Mouse (Mus musculus): ENCODE measurements at regions not wholly inside any gene's neighbourhood (a gene's known extent, or its start where the extent isn't known, plus 50 kb on each side); places are given as distances from the start of the nearest gene placed in this dataset.

- no peak overlapping the region for H3K4me3 ChIP-seq (ENCODE audit: insufficient read depth, low read depth, low read length)
- H3K4me1 ChIP-seq (ENCODE audit: control insufficient read depth, insufficient read depth, low read length), result no peaks in the 10 kb centered on the region
- H3K27me3 ChIP-seq (replicated peaks; ENCODE audit: control insufficient read depth, insufficient read depth, low read length), result no peaks in the 10 kb centered on the region
- no peak for DNase-seq
- H3K36me3 ChIP-seq (ENCODE audit: control insufficient read depth, insufficient read depth, low read length), result no peaks in the 10 kb centered on the region
- WGBS, result 88% methylated on average over 1 of the region's 1 CpGs
- TF ChIP-seq POLR2A (IDR thresholded peaks at IDR 0.05; ENCODE audit: low read depth, low read length) (no peak), CTCF (conservative IDR thresholded peaks at IDR 0.05; ENCODE audit: insufficient read depth, insufficient read length, low read depth, low read length) (no peak)
- H3K27ac ChIP-seq (ENCODE audit: insufficient read depth, low read depth, low read length), result no peak overlapping the region
These were observed 56.2 kb downstream of the Rpl36a-ps1 start for GRCm38 (mm10) chr14:98937933-98938332.

- Histone ChIP-seq H3K36me3 (ENCODE audit: control insufficient read depth, insufficient read depth, low read length) (no peaks in the 10 kb centered on the region), H3K27ac (ENCODE audit: insufficient read depth, low read depth, low read length) (no peak overlapping the region), H3K4me3 (ENCODE audit: insufficient read depth, low read depth, low read length) (no peak overlapping the region), H3K4me1 (ENCODE audit: control insufficient read depth, insufficient read depth, low read length) (no peaks in the 10 kb centered on the region), H3K27me3 (replicated peaks; ENCODE audit: control insufficient read depth, insufficient read depth, low read length) (no peaks in the 10 kb centered on the region)
- WGBS, result 79% methylated on average over 2 of the region's 2 CpGs
- no peak for TF ChIP-seq POLR2A (IDR thresholded peaks at IDR 0.05; ENCODE audit: low read depth, low read length)
- no peak for TF ChIP-seq CTCF (conservative IDR thresholded peaks at IDR 0.05; ENCODE audit: insufficient read depth, insufficient read length, low read depth, low read length)
- peak; percentile 12 for DNase-seq
These were observed 56.7 kb downstream of the Rpl36a-ps1 start for GRCm38 (mm10) chr14:98937373-98937772.

GRCm38 (mm10) chr14:98933371-98933916 lies 60.7 kb downstream of the Rpl36a-ps1 start:
- TF ChIP-seq CTCF (conservative IDR thresholded peaks at IDR 0.05; ENCODE audit: insufficient read depth, insufficient read length, low read depth, low read length), result no peak
- TF ChIP-seq POLR2A (IDR thresholded peaks at IDR 0.05; ENCODE audit: low read depth, low read length), result no peak
- Histone ChIP-seq H3K4me1 (ENCODE audit: control insufficient read depth, insufficient read depth, low read length) (no peaks in the 10 kb centered on the region), H3K4me3 (ENCODE audit: insufficient read depth, low read depth, low read length) (no peak overlapping the region), H3K27ac (ENCODE audit: insufficient read depth, low read depth, low read length) (no peak overlapping the region), H3K36me3 (ENCODE audit: control insufficient read depth, insufficient read depth, low read length) (no peaks in the 10 kb centered on the region), H3K27me3 (replicated peaks; ENCODE audit: control insufficient read depth, insufficient read depth, low read length) (no peaks in the 10 kb centered on the region)
- no peak for DNase-seq
- WGBS, result 13% methylated on average over 3 of the region's 3 CpGs

GRCm38 (mm10) chr14:98929276-98929675 lies 64.8 kb downstream of the Rpl36a-ps1 start:
- no peaks in the 10 kb centered on the region for H3K4me1 ChIP-seq (ENCODE audit: control insufficient read depth, insufficient read depth, low read length)
- no peak overlapping the region for H3K4me3 ChIP-seq (ENCODE audit: insufficient read depth, low read depth, low read length)
- no peak overlapping the region for H3K27ac ChIP-seq (ENCODE audit: insufficient read depth, low read depth, low read length)
- H3K36me3 ChIP-seq (ENCODE audit: control insufficient read depth, insufficient read depth, low read length), result no peaks in the 10 kb centered on the region
- WGBS, result 58% methylated on average over 2 of the region's 2 CpGs
- TF ChIP-seq POLR2A (IDR thresholded peaks at IDR 0.05; ENCODE audit: low read depth, low read length) (no peak), CTCF (conservative IDR thresholded peaks at IDR 0.05; ENCODE audit: insufficient read depth, insufficient read length, low read depth, low read length) (no peak)
- DNase-seq, result peak; percentile 88
- H3K27me3 ChIP-seq (replicated peaks; ENCODE audit: control insufficient read depth, insufficient read depth, low read length), result no peaks in the 10 kb centered on the region; the same call in 1 of the 2 replicates

GRCm38 (mm10) chr14:98908234-98908633 lies 85.9 kb downstream of the Rpl36a-ps1 start:
- Histone ChIP-seq H3K36me3 (ENCODE audit: control insufficient read depth, insufficient read depth, low read length) (no peaks in the 10 kb centered on the region), H3K4me1 (ENCODE audit: control insufficient read depth, insufficient read depth, low read length) (no peaks in the 10 kb centered on the region), H3K27me3 (replicated peaks; ENCODE audit: control insufficient read depth, insufficient read depth, low read length) (no peaks in the 10 kb centered on the region; the same call in 1 of the 2 replicates), H3K4me3 (ENCODE audit: insufficient read depth, low read depth, low read length) (no peak overlapping the region), H3K27ac (ENCODE audit: insufficient read depth, low read depth, low read length) (no peak overlapping the region)
- 81% methylated on average over 5 of the region's 5 CpGs for WGBS
- TF ChIP-seq POLR2A (IDR thresholded peaks at IDR 0.05; ENCODE audit: low read depth, low read length), result no peak
- TF ChIP-seq CTCF (conservative IDR thresholded peaks at IDR 0.05; ENCODE audit: insufficient read depth, insufficient read length, low read depth, low read length), result no peak
- DNase-seq, result no peak

GRCm38 (mm10) chr14:98898876-98899275 lies 95.2 kb downstream of the Rpl36a-ps1 start:
- no peaks in the 10 kb centered on the region for H3K36me3 ChIP-seq (ENCODE audit: control insufficient read depth, insufficient read depth, low read length)
- TF ChIP-seq CTCF (conservative IDR thresholded peaks at IDR 0.05; ENCODE audit: insufficient read depth, insufficient read length, low read depth, low read length) (no peak), POLR2A (IDR thresholded peaks at IDR 0.05; ENCODE audit: low read depth, low read length) (no peak)
- no peak overlapping the region for H3K27ac ChIP-seq (ENCODE audit: insufficient read depth, low read depth, low read length)
- H3K4me1 ChIP-seq (ENCODE audit: control insufficient read depth, insufficient read depth, low read length), result no peaks in the 10 kb centered on the region
- 53% methylated on average over 4 of the region's 4 CpGs for WGBS
- no peaks in the 10 kb centered on the region for H3K27me3 ChIP-seq (replicated peaks; ENCODE audit: control insufficient read depth, insufficient read depth, low read length)
- no peak overlapping the region for H3K4me3 ChIP-seq (ENCODE audit: insufficient read depth, low read depth, low read length)
- no peak for DNase-seq

GRCm38 (mm10) chr14:98897390-98897789 lies 96.7 kb downstream of the Rpl36a-ps1 start:
- 86% methylated on average over 1 of the region's 1 CpGs for whole genome bisulfite sequencing
- H3K4me1 ChIP-seq (ENCODE audit: control insufficient read depth, insufficient read depth, low read length), result no peaks in the 10 kb centered on the region
- no peak overlapping the region for H3K27ac ChIP-seq (ENCODE audit: insufficient read depth, low read depth, low read length)
- no peaks in the 10 kb centered on the region for H3K27me3 ChIP-seq (replicated peaks; ENCODE audit: control insufficient read depth, insufficient read depth, low read length)
- no peaks in the 10 kb centered on the region for H3K36me3 ChIP-seq (ENCODE audit: control insufficient read depth, insufficient read depth, low read length)
- no peak overlapping the region for H3K4me3 ChIP-seq (ENCODE audit: insufficient read depth, low read depth, low read length)
- TF ChIP-seq POLR2A (IDR thresholded peaks at IDR 0.05; ENCODE audit: low read depth, low read length) (no peak), CTCF (conservative IDR thresholded peaks at IDR 0.05; ENCODE audit: insufficient read depth, insufficient read length, low read depth, low read length) (no peak)
- no peak for DNase-seq

Measured in kidney, adult 2 months (tissue).